Mouse (Mus musculus) stomach, adult 2 months (tissue): ENCODE measurements around the gene Tdrd1. TPM values are rescaled to one million over a fixed set of nuclear protein-coding genes. Genes with fewer than 3 reads are reported as not detected.

Experiments
- polyA plus RNA-seq: library from polyadenylated mRNA; depleted of rRNA; stranded (reverse); fragments of >200 nt; gene quantifications from 2 replicates; pipeline ENCODE4 v1.2.3, GENCODE M21; 2012; rRNA removed

Tdrd1 gene
- 0.03 and 0.08 TPM in 2 replicates for polyA plus RNA-seq

DNA sequence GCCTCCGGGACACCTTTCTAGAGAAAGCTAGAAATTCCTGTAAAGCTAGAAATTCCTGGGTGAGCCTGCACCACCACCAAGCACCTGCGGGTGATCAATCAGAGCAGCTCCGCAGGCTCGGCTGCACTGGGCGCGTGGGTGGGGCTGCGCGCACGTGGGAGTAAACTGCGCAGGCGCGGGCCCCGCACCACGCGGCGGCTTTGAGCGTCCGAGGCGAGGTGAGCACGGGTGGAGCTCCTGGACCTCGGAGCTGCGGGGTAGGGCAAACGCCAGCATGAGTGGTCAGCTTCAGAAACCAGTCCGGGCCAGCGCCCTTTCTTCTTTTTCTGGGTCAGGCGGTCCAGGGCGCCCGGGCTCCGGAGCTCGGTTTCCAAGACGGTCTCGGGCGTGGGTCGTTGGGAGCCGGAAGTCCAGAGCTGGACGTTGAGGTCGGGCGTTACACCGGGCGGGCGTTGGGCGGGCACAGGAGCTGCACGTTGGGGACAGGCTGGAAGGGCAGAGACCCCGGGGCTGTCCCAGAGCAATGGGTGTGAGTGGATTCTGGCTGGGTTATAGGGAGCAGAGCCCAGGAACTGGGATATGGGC, at the start of gene Tdrd1:
Gene Tdrd1 (plus strand): TSS at position 163 of the 585 bp plus-strand sequence.

DNA sequence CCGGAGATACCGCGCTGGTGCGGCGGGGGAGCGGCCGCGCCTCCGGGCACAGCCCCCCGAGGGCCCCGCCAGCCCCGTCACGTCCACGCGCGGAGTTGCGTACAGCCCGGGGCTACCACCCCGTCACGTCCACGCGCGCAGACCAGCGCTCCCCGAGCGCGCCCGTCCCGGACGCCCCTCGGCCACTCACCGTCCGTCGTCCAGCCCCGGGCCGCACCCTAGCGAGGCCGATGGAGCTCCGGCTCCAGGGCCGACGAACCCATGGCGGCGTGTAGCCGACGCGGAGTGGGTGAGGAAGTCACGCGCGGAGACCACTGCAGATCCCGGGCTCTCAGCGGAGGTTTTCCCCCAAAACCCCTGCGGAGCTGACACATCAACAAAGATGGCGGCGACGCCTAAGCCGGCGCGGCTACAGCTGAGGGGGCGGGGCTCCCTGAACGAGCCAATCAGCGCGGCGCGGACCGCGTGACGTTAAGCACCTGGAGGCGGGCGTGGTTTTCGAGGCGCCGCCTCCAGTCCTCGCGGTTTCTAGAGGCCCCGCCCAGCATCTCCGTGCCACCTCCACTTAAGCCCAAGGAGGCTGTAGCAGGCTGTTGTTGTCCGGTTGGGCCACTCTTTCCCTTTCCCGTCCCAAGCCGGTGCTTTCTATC, 4.1 kb upstream of the Tdrd1 start, which contains the start of gene Ccdc186:
Gene Ccdc186 (minus strand): TSS at position 393 of the 650 bp plus-strand sequence.

GRCm38 (mm10) chr19:56873816-56874600, 48.0 kb downstream of the Tdrd1 start, which contains the start of gene Vwa2:
TSS of gene Vwa2 (plus strand) at chr19:56874249.

Other genes starting within 250 kb of the Tdrd1 start
- gene Adrb1, start 104.0 kb upstream of the Tdrd1 start, polyA plus RNA-seq: 1.2 and 2.7 TPM in 2 replicates
- gene Ccdc186, start 4.0 kb upstream of the Tdrd1 start, polyA plus RNA-seq: 0.54 and 0.69 TPM in 2 replicates
- gene Vwa2, start 48.0 kb downstream of the Tdrd1 start, polyA plus RNA-seq: 0.11 TPM in 2 replicates
- 2.5 and 3.3 TPM in 2 replicates for gene Afap1l2, start 182.0 kb downstream of the Tdrd1 start, polyA plus RNA-seq